Mouse (Mus musculus): ENCODE data around the gene Ip6k3.

Ip6k3 gene

DNA sequence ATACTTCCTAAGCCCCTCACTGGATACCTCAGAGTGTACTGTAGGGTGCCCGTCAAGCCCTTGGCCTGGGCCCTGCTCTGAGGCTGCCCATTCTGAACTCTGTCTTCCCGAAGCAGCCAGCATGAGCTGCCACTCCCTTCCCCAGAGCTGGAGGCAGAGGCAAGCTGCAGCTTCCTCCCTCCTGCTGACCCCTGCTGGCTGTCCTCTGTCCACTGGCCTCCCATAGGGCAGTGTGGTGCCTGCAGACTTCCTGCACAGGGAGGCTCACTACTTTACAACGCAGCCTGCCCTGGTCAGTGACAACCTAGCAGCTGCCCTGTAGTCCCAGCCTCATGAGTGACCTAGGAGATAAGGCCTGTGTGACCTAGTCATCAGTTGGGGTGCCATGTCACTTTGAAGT is 14.1 kb upstream of the Ip6k3 start:
- DNase-seq, result no peak

DNA sequence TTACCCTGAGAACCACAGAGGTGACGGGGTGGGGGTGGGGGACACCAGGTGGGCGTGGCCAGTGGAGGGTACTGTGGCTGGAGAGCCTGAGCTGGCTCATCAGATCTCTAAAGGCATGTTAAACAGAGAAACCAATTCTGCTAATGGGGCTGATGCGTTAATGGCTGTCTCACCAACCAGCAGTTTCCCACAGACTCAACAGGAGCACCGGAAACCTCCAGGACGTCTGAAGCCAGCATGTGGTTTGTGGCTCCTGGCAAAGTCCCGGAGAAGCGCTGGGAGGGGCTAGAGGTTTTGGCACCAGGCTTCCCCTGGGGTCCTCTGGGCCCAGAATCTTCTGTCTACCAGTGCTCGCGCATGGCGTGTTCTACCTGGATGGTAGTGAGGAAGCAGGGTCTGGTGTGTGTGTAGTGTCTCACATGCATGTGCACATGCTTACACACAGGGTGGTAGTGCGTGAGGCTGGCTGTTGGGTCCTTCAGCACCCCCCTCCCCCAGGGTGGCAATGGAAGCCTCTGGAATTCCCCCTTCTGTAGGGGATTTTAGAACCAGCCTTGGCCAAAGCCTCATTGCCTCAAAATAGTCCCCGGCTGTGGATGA is 12.2 kb upstream of the Ip6k3 start:
- DNase-seq, result peak in 1 of 2 experiments; percentile 13

DNA sequence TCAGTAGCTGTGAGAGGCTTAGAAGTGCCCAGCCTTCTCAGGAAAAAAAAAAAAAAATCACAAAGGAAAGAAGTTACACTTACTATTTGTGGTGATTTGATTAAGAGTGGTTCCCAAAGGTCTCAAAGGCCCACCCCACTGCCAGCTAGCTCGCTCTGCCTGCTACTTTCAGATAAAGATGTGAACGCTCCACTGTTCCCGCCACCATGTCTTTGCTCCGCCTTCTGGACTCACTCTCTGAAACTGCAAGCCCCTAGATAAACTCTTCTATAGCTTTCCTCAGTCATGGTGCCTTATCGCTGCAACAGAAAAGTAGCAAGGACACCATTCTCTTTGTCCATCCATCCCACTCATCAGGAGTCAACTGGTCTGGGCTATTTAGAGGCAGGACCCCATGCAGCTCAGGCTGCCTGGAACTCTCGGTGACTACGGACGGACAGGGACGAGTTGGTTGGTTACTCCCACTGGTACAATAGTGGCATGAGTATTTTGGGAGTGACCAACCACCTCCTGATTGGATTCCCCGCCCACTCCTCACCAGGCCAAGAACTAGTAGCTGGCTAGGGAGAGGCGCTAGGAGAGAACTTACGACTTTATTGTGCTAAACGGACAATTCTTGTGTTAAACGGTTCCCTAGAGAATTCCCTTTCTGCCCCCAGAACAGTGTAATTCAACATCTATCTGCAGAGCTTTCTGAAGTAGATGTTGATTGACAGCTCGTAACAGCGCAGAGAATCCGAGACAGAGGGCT is 11.0 kb upstream of the Ip6k3 start:
- no peak for DNase-seq

DNA sequence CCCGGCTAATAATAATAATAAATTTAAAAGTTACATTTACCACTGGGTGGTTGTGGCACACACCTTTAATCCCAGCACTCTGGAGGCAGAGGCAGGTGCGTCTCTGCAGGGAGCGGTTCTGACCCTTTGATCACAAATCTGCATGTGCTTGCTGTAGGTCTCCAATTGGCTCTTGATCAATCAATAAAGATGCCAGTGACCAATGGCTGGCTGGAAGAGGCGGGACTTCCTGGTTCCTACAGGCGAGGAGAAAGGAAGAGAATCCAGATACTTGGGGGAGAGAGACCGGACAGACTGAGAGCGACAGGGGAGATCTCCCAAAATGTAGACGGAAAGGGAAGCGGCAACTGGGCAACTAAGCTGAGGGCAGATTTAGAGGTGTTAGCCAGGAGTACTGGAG is 10.4 kb upstream of the Ip6k3 start:
- DNase-seq, result peak in 1 of 2 experiments; percentile 10

DNA sequence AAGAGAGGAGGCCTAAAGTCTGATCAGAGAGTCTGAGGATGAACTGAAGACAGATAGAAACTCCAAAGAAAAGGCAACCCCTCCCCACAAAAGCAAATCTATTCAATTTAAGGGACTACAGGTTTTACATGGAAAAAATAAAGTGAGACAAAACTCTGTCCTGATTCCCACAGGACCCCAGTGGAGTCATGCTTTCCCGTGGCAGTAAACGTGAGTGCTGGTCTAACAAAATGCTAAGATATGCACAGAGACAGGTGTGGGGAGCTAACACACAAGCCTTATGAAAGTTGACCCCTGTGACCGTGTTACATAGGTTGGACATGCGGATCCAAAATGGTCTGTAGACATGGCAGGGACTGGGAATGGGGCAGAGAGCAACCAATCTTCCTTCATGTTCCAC is 9.2 kb upstream of the Ip6k3 start:
- DNase-seq, result no peak

DNA sequence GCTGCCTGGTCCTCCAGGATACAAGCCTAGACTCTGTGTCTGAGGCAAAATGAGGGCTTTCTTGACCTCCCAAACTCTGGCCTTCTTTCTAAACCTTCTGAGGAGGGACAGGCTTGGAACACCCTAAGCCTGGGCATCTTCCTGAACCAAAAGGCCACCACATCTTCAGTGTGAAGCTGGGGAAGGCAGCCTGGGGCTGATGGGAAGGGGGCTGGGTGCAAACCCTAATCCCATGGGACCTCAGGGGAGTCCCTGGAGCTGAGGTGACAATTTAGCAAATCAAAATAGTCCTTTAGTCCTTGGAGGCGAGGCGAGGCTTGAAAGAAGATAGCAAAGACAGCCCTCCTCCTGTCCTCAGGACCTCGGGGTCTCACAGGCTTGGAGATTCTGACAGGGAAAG is 8.7 kb upstream of the Ip6k3 start:
- DNase-seq, result no peak

DNA sequence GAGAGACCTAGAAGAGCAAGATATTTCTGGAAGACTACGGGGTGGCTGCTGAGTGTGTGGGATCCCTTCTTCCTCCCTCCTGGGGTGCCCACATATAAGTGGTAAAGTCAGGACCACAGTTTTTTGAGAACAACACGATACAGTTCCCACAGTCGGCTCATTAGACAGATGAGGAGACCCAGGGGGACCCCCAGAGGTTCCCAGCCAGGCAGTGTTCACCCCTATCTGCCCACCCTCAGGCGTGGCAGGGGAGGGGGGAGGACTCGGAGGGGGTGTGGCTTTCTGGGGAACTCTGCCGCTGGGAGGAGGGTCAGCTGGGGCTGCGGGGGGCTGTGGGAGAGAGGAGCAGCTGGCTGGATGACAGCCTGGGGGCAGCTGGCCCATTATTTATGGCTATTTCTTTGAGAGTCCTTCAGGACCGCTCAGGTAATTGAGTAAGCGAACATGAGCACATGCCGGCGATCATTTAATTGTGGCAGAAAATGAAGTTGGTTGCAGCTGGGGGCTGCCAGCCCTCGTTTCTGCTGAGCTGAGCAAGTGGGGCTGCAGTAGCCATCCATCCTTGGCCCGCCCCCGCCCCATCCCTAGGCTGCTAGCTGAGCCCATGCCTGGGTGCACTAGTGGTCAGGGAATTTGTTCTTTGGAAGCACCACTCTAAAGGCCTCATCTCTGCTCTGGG is 7.7 kb upstream of the Ip6k3 start:
- no peak for DNase-seq

DNA sequence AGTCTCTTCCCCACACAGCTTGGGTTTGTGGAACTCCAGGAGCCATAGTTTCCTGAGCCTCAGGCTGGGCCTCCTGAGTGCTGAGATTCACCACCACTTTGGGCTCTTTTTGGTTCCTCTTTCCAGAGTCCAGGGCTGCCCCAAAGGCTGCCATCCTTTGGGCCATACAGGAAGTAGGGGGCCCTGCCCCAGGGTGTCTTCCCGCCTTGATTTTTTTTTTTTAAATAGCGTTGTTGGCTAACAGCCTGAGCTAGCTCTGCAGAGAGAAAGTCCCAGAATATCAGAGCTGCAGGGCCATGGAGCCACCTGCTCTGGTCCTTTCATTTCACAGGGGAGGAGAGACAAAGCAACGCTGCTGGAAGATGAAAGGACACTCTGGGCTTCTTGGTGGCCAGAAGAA is 6.1 kb upstream of the Ip6k3 start:
- no peak for DNase-seq

DNA sequence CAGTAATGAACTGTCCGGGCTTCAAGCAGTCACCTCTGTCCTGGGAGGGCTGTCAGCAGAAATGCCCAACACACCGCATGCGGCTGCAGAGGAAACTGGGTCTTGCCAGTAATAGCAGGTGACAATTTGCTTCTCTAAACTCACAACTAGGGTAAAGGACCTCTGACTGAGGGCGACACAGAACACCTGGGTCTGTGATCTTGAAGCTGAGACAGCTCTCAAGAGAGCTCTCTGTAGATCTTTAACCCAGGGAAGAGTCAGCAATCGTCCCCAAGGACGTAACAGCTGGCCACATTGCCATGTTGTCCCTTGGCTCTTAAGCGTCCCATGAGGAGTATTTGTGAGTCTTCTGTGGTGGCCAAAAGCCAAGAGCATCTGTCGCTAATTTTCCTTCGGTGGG is 4.9 kb upstream of the Ip6k3 start:
- DNase-seq, result no peak

DNA sequence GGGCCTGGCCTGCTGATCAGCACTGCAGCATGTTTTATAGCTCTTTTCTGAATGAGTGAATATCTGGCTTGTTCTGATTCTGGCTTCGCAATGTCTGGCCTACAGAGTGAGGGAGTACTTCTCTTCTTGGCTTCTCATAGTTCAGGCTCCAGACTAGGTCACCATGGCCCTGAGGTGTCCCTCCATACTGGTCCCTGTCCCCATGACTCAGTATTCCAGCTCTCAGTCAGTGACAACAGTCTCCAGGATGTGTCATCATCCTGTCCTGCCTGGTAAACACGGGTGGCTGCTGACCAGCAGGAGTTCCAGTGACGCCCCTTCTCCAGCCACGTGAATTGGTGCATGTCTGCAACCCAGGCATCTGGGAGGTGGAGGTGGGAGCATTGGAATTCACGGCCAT is 3.5 kb upstream of the Ip6k3 start:
- no peak for DNase-seq

DNA sequence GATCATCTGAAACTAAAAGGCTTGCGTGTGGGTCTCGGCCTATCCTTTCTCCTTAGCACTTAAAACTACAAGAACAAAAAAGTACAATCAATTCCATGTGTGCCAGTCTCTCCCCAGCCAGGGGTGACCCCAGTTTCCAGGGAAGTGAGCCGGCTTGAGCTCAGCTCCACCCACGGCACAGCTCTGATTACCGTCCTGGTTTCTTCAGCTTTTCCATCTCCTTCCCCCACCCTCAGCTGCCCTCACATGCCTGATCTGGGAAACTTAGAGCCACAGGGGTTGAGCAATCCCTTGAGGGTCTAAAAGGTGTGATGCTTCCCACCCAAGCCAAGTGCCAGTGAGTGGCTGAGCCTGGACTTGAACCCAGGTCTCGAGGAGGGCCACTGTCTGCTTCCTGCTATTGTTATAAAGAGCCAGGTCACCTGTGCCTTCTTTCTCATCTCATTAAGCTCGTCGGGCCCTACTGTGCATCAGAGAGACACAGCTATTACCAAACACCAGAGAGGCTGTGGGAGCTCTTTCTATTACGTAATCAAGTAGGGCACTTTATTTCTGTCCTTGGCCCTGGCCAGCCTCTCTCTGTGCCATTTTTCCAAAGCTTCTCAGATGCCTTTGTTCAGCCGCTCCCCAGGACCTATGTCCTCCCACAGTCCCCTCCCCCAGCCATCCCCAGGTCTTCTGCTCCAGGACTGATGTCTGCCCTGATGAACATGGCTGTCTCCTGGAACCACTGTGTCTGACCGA is 2.5 kb upstream of the Ip6k3 start:
- no peak for DNase-seq

DNA sequence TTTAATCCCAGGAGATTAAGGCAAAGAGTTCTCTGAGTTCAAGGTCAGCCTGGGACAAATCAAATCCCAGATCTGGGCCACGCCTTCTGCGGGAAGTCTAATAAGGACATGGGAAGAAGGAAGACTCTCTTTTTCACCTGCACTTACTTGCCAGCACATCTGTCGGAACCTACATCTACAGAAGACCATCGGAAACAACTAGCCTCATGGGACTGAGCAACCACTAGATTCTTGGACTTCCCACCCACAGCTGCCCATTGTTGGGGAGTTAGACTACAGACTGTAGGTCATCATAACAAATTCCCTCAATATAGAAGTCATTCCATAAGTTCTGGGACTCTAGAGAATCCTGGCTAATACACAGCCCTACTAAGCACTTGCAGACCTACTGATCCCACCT is 974 bp upstream of the Ip6k3 start:
- no peak for DNase-seq

DNA sequence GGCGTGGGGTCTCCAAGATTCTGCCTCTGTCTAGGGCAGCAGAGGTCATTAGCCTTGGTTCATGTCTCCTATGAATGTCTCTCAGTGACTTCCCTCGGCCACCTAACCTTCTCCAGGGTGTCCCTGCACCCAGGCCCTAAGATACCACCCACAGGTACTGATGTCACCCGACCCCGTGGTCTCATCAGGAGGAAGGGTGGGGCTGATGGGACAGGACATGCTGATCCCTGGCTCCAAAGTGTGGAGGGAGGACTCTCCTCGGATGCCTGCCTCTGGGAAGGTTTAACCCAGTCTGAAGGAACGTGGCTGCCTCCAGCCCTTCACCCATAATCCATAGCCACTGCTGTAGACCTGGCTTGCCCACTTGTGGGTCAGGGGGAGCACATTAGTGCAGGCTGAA is 694 bp downstream of the Ip6k3 start:
- no peak for DNase-seq

DNA sequence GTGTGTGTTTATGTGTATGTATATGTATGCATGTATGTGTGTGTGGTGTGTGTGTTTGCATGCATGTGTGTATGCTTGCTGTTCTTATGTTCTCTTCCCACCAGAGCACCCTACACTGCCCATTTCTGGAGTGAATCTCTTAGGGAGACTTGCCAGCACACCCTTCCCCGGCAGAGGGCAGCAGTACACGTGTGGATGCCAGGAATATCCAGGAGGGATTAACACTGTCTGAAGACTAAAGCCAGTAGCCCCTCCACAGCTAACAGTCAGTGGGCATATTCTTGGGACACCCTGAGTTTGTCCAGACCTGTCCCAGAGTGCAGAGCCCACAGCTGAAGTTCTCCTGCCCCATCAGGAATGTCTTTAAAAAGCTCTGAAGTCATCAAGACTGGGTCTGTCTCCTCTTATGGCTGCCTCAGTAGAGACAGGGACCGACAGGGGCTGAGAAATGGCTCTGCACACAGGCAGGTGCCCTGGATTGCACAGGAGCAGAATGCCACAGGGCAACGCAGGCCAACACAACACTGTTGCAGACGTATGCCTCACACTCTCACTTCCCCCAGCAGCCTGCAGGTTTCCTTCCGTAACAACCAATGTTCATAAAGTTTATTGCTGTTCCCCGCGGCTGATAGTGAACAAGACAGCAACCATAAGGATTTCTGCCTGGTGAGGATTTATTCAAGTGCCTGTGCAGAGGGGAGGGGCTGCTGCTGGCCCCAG is 2.4 kb downstream of the Ip6k3 start:
- no peak for DNase-seq

DNA sequence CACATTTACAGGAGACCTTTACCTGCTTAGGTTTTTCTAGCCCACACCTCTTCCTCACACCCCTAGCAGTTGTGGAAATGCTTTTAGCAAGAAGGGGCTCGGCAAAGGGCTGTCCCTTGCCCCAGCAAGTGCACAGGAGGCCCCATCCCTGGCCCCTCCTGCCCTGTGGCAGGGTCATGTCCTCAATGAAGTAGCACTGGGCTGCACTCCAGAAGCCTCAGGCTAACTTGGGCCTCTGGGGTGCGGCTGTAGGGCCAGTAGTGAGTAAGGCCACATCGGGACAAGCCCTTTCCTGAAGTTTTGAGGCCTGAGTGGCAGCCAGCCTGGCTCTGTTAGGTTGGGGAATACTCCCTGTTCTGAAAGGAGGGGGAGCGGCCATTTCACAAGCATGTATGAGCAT is 6.7 kb downstream of the Ip6k3 start:
- no peak for DNase-seq

DNA sequence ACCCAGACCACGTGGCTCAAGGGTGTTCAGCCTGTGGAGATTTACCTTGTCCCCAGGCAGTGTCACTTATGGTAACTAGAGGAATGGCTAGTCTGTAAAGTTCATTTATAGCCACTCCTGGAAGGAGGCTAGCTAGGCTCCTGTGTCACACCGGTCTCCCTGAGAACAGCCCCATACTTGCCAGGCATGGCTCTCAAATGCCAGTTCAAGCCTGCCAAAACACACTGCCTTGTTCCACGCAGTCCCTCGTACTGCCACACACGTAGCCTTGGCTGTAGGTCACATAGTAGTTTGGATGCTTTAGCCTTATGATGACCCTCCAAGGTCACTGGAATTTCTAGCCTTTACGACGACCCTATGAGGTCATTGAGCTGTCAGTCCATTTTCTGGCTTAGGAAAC is 8.4 kb downstream of the Ip6k3 start:
- no peak for DNase-seq

DNA sequence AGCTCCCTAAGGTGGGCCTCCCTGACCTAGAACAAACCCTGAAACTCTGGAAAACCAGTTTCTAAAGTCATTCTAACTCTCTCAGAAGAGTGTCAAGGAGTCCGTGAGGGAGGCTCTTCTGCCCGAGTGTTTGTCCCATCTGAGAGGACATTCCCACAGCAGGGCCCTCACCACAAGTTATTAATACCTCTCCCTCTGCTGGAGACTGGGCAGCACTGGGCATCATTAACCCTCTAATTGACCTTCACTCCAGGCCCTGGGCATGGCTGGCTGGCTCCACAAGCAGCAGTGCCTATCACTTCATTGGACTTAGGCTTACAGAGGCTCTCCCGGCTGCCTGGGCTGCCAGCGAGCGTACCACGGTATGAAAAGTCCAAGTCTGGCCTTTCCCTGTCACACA is 9.2 kb downstream of the Ip6k3 start:
- DNase-seq, result no peak

DNA sequence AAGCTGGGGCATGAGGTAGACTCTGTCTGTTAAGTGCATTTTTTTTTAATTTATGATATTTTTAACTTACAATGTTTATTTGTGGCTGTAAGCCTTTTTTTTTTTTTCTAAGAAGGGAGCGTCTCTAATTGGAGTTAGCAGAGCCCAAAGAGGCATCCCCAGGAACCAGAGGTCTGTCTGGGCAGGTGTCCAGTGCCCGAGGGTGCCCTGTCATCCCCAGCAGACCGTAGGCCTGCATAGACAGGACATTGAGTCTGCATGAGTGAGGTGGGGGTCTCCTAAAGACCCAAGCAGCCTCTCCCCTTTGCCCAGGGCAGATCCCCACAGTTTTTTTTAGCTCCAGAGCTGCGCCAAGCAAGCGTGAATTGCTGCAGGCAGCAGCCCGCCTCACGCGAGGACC is 11.8 kb downstream of the Ip6k3 start:
- DNase-seq, result no peak

DNA sequence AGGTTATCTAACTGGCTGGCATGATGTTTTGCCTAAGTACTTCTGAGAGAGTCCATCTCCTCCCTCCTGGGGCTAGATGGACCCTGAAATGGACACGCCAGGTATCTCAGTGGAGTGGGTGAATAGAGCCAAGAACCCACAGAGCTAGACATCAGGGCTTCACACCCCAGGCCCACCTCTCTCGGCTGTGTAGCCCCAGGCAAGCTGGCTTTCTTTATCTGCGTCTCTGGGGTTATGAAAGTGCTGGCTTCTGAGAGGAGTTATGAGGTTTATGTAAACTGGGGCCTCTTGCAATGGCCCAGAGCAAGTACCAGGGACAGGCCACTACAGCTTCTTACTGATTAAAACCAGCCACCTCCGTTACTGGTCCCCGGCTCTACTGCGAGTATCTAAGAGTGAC is 12.7 kb downstream of the Ip6k3 start:
- DNase-seq, result no peak

DNA sequence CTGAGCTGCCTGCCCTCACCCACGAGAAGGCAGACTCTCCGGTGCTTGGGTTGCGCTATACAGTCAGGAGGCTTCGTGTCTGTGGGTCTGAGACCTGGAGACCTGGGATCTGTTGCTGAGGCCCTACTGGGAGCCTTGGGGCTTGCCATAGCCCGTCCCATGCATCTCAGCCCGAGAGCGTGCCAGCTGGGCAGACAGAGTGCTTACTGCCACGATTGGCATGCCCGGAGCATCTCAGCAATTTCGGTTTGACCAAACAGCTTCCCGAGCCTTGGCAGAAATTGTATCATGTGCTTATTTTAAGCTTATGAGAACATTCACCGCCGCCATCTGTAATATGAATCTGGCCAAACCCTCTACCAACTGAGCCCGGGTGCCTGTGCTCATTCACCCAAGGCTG is 13.3 kb downstream of the Ip6k3 start:
- DNase-seq, result no peak

DNA sequence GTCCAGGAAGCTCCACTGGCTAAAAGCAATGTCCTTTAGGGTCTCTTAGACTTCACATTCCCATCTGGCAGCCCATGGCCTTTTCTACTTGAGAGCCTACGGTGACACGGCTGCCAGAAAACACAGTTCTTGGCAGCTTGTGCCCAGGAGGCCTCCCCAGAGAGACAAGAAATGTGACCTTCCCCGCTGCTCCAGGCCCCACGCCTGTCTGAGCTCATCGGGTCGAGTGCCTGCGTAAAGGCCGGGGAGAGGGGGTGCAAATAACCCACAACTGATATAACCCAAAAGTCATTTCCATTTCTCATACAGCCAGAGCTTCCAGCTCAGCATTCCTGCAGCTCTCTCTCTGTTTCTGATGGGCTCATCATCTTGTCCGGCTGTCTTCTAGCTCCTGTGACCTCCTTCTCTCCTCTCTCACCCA is 13.8 kb downstream of the Ip6k3 start:
- no peak for DNase-seq

DNA sequence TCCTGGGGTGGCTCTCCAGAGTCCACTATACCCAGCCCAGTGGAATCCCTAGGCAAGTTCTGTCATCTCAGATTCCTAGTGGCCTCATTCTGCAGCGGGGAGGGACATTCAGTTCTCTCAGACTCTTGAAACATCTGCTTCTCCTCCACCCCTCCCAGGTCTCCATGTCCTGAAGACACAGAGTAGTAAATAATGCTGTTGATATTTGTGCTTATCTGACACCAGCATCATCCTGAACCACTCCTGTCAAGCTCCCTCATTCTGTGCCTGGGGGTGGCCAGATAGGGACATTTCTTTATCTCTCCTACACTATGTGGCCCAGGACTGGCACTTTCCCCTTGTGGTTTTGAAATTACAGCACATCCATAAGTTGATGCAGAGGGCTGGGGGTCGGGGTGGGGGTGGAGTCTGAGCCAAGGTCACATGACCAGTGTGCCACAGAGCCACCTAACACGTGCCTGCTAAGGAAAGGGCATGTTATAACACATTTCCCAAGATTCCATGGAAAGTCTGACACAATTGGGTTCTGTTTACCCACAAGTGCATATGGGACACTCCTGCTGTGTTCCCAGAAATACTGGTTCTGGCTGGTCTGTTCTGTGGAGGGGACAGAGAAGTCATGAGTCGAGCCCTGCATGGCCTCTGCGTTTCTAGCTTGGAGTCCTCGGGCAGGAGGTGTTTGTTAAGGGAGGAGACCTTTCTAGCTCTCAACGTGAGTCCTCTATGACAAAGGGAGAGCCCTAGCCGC is 14.4 kb downstream of the Ip6k3 start:
- no peak for DNase-seq

Measured in B cell, adult 2 months (primary cell).